Mouse (Mus musculus): ENCODE measurements around the gene Fam131c.

The Fam131c gene

GRCm38 (mm10) chr4:141359222-141359621 lies 8.8 kb upstream of the Fam131c start:
- no peak for DNase-seq (ENCODE audit: low spot score)

- peak; percentile 30 for DNase-seq (ENCODE audit: low spot score)
Measured at GRCm38 (mm10) chr4:141360846-141361245, 7.2 kb upstream of the Fam131c start.

GRCm38 (mm10) chr4:141362937-141363548 lies 5.0 kb upstream of the Fam131c start:
- DNase-seq (ENCODE audit: low spot score): peak; percentile 66

- no peak for DNase-seq (ENCODE audit: low spot score)
Measured at GRCm38 (mm10) chr4:141365126-141365525, 2.9 kb upstream of the Fam131c start.

GRCm38 (mm10) chr4:141365876-141366275 lies 2.1 kb upstream of the Fam131c start:
- DNase-seq (ENCODE audit: low spot score): no peak

GRCm38 (mm10) chr4:141372426-141372825 lies 4.4 kb downstream of the Fam131c start:
- DNase-seq (ENCODE audit: low spot score): peak; percentile 29

GRCm38 (mm10) chr4:141379674-141380073 lies 11.7 kb downstream of the Fam131c start:
- DNase-seq (ENCODE audit: low spot score): no peak

GRCm38 (mm10) chr4:141382406-141382805 lies 14.4 kb downstream of the Fam131c start:
- DNase-seq (ENCODE audit: low spot score): no peak

GRCm38 (mm10) chr4:141385275-141385674 lies 17.3 kb downstream of the Fam131c start:
- peak; percentile 64 for DNase-seq (ENCODE audit: low spot score)

GRCm38 (mm10) chr4:141386150-141386549 lies 18.1 kb downstream of the Fam131c start:
- no peak for DNase-seq (ENCODE audit: low spot score)

GRCm38 (mm10) chr4:141387093-141387784 lies 19.2 kb downstream of the Fam131c start:
- DNase-seq (ENCODE audit: low spot score): peak; percentile 74

GRCm38 (mm10) chr4:141387933-141388332 lies 19.9 kb downstream of the Fam131c start:
- no peak for DNase-seq (ENCODE audit: low spot score)

- no peak for DNase-seq (ENCODE audit: low spot score)
Measured at GRCm38 (mm10) chr4:141389366-141390150, 21.5 kb downstream of the Fam131c start.

GRCm38 (mm10) chr4:141391293-141391692 lies 23.3 kb downstream of the Fam131c start:
- DNase-seq (ENCODE audit: low spot score): no peak

- no peak for DNase-seq (ENCODE audit: low spot score)
Measured at GRCm38 (mm10) chr4:141394751-141395150, 26.7 kb downstream of the Fam131c start.

- DNase-seq (ENCODE audit: low spot score): no peak
Measured at GRCm38 (mm10) chr4:141397861-141398260, 29.8 kb downstream of the Fam131c start.

- no peak for DNase-seq (ENCODE audit: low spot score)
Measured at GRCm38 (mm10) chr4:141398545-141398944, 30.5 kb downstream of the Fam131c start, which contains the start of gene Clcnka. Gene Clcnka, minus strand, starts transcription at chr4:141398724.

GRCm38 (mm10) chr4:141400171-141400570 lies 32.2 kb downstream of the Fam131c start:
- no peak for DNase-seq (ENCODE audit: low spot score)

GRCm38 (mm10) chr4:141404518-141405313 lies 36.7 kb downstream of the Fam131c start:
- peak; percentile 78 for DNase-seq (ENCODE audit: low spot score)

- no peak for DNase-seq (ENCODE audit: low spot score)
Measured at GRCm38 (mm10) chr4:141405314-141405622, 37.2 kb downstream of the Fam131c start.

GRCm38 (mm10) chr4:141406516-141407299 lies 38.7 kb downstream of the Fam131c start:
- DNase-seq (ENCODE audit: low spot score): peak; percentile 40
